Mouse (Mus musculus) midbrain, embryonic 16.5 days (tissue): ENCODE measurements at regions not wholly inside any gene's neighbourhood (a gene's known extent, or its start where the extent isn't known, plus 50 kb on each side); places are given as distances from the start of the nearest gene placed in this dataset.

ENCODE experiments used
- ATAC-seq: fragments of 200-750 bp; cut with Nextera tagmentation; 2 replicates; pipeline ENCODE4 v1.8.0; 2017; ENCODE audit warnings: moderate TSS enrichment
- H3K27ac ChIP-seq: fragments of 300-500 bp; sonication (generic); 2 replicates; pipeline ENCODE4 v1.5.1; 2014; ENCODE audit warnings: mild to moderate bottlenecking, low read length, mixed read lengths
- H3K27me3 ChIP-seq: fragments of 300-500 bp; sonication (generic); 2 replicates; pipeline ENCODE4 v1.6.1; 2014; ENCODE audit warnings: low read depth, low read length, mixed read lengths; ENCODE audit not compliant: control insufficient read depth, insufficient read depth
- H3K36me3 ChIP-seq: fragments of 300-500 bp; sonication (generic); 2 replicates; pipeline ENCODE4 v1.6.1; 2014; ENCODE audit warnings: mild to moderate bottlenecking, low read length, moderate library complexity, mixed read lengths; ENCODE audit not compliant: control insufficient read depth, insufficient read depth
- H3K4me1 ChIP-seq: fragments of 300-500 bp; sonication (generic); 2 replicates; pipeline ENCODE4 v1.6.1; 2014; ENCODE audit warnings: mild to moderate bottlenecking, low read length, mixed read lengths; ENCODE audit not compliant: control insufficient read depth, insufficient read depth
- H3K4me2 ChIP-seq: fragments of 300-500 bp; sonication (generic); 2 replicates; pipeline ENCODE4 v1.6.1; 2014; ENCODE audit warnings: mild to moderate bottlenecking, low read length, mixed read lengths
- H3K4me3 ChIP-seq: fragments of 300-500 bp; sonication (generic); 2 replicates; pipeline ENCODE4 v1.5.1; 2014; ENCODE audit warnings: low read depth, mild to moderate bottlenecking, low read length, moderate library complexity, mixed read lengths
- H3K9ac ChIP-seq: fragments of 300-500 bp; sonication (generic); 2 replicates; pipeline ENCODE4 v1.6.1; 2014; ENCODE audit warnings: low read depth, low read length, mixed read lengths
- H3K9me3 ChIP-seq: fragments of 300-500 bp; sonication (generic); replicated peaks from 2 replicates; pipeline ENCODE4 v1.6.1; 2014; ENCODE audit warnings: mild to moderate bottlenecking, low read length, mixed read lengths; ENCODE audit not compliant: control insufficient read depth, poor library complexity, severe bottlenecking
- WGBS: fragments of 180-500 bp; shearing (Covaris S2); extraction: QIAGEN DNeasy Blood & Tissue Kit; methylation state at CpG from one replicate; pipeline ENCODE4 v1.1.7; 2014; 5-methylcytosine and 5-hydroxymethylcytosine counted together

DNA sequence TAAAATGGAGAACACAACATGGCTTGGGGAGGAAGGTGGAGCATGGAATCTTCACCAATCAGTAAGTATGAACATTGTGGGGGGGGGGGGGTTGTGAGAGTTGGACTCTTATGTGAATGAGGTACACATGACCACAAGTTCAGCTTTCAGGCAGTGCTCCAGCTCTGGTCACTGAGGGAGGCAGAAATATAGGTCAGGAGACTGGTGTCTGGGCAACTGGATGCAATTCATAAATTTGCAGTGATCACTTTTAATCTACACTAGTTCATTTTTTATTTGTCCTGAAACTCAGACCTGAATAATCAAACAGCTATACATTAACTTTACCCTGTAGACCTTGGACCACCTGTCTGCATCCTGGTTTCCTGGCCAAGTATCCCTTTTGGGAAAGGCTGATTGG lies 715.4 kb upstream of the Nr3c2 start:
- no peaks in the 10 kb centered on the region for H3K36me3 ChIP-seq
- H3K4me1 ChIP-seq: no peaks in the 10 kb centered on the region
- H3K27ac ChIP-seq: no peak overlapping the region
- no peak overlapping the region for H3K4me2 ChIP-seq
- no peak overlapping the region for H3K9ac ChIP-seq
- no peak overlapping the region for H3K4me3 ChIP-seq
- ATAC-seq: no peak
- no peaks in the 10 kb centered on the region for H3K27me3 ChIP-seq
- no peaks in the 10 kb centered on the region for H3K9me3 ChIP-seq

DNA sequence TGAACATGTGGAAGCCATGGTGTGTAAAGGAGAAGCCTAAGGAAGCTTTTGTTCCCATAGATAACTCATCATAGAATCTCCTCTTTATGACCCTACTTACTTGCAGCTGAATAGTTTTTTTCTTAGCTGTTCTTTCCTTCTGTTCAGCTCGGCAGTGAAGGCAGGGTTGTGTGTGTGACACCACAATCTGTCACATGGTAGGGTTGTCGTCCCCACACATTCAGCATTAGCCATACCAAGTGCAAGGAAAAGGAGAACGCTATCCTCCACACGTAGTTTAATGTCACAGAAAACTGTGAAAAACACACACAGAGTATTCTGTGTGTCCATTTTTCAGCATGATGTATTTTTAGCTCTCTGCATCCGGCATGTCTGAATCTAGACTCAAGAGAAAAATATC lies 711.9 kb upstream of the Nr3c2 start:
- Histone ChIP-seq H3K4me1 (no peaks in the 10 kb centered on the region), H3K4me2 (no peak overlapping the region), H3K4me3 (no peak overlapping the region), H3K9ac (no peak overlapping the region), H3K9me3 (no peaks in the 10 kb centered on the region), H3K27ac (no peak overlapping the region), H3K36me3 (no peaks in the 10 kb centered on the region), H3K27me3 (no peaks in the 10 kb centered on the region)
- ATAC-seq: no peak
- WGBS: 83% methylated on average over 5 of the region's 5 CpGs

DNA sequence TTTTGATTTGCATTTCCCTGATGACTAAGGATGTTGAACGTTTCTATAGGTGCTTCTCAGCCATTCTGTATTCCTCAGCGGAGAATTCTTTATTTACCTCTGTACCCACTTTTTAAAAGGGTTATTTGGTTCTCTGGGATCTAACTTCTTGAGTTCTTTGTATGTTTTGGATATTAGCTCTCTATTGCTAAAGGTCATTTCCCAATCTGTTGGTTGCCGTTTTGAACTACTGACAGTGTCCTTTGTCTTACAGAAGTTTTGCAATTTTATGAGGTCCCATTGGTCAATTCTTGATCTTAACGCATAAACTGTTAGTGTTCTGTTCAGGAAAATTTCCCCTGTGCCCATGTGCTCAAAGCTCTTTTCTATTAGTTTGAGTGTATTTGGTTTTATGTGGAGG lies 687.4 kb upstream of the Nr3c2 start:
- Histone ChIP-seq H3K4me1 (no peaks in the 10 kb centered on the region), H3K4me2 (no peak overlapping the region), H3K27ac (no peak overlapping the region), H3K9ac (no peak overlapping the region), H3K36me3 (no peaks in the 10 kb centered on the region), H3K4me3 (no peak overlapping the region), H3K9me3 (no peaks in the 10 kb centered on the region), H3K27me3 (no peaks in the 10 kb centered on the region)
- 89% methylated on average over 4 of the region's 4 CpGs for WGBS
- no peak for ATAC-seq

DNA sequence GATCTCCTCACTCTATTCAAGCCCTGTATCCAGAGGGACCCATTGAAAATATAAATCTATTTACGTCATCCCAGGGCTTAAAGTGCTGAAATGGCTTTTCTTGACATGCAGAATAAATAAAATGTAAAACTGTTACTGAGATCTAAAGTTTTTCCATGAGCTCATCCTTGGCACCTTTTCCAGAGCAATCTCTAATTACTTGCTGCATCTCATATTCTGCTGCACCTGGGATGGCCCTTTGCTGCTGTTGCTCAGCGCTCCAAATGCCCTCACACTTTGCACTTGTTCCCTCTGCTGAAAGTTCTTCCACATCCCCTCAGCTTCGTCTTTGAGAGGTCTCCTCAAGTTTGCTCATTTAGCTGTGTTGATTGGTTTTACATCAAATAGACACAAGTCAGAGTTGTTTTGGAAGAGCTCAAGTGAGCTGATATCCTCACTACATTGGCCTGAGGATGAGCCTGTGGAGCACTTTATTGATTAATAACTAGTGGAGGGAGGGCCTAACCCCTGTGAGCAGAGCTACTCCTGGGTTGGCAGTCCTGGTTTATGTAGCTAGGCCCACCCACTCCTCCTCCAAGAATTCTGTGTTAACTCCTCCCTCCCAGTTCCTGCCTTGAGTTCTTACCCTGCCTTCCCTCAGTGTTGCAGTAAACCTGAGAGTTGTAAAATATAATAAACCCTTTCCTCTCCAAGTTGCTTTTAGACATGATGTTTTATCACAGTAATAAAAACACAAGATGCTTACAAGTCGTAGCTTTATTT lies 681.2 kb upstream of the Nr3c2 start:
- H3K27me3 ChIP-seq: no peaks in the 10 kb centered on the region
- H3K9ac ChIP-seq: no peak overlapping the region
- no peaks in the 10 kb centered on the region for H3K36me3 ChIP-seq
- no peak overlapping the region for H3K4me2 ChIP-seq
- WGBS: 79% methylated on average over 4 of the region's 4 CpGs
- H3K9me3 ChIP-seq: no peaks in the 10 kb centered on the region
- no peak overlapping the region for H3K4me3 ChIP-seq
- no peaks in the 10 kb centered on the region for H3K4me1 ChIP-seq
- H3K27ac ChIP-seq: no peak overlapping the region
- no peak for ATAC-seq

DNA sequence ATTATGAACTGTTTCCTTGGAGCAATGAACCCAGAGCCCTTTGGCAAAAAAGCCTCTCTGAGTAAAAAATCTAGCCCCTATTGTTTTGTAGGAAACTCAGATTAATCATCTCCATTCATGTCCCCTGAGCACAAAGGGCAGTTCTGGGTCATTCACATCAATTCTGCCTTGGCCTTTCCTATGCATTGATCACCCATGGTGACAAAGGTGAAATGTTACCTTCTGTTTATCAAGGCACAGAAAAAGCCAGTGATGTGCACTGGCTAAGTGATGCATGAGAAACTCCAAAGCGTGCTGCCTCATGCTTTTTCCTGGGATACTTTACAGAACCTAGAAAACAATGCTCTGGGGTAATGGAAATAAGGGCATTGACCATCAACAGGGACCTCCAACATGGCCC lies 668.4 kb upstream of the Nr3c2 start:
- H3K9ac ChIP-seq: no peak overlapping the region
- no peak overlapping the region for H3K4me2 ChIP-seq
- no peak overlapping the region for H3K27ac ChIP-seq
- H3K9me3 ChIP-seq: no peaks in the 10 kb centered on the region
- no peaks in the 10 kb centered on the region for H3K4me1 ChIP-seq
- no peak for ATAC-seq
- no peaks in the 10 kb centered on the region for H3K27me3 ChIP-seq
- no peak overlapping the region for H3K4me3 ChIP-seq
- H3K36me3 ChIP-seq: no peaks in the 10 kb centered on the region
- WGBS: 20% methylated on average over 1 of the region's 1 CpGs

DNA sequence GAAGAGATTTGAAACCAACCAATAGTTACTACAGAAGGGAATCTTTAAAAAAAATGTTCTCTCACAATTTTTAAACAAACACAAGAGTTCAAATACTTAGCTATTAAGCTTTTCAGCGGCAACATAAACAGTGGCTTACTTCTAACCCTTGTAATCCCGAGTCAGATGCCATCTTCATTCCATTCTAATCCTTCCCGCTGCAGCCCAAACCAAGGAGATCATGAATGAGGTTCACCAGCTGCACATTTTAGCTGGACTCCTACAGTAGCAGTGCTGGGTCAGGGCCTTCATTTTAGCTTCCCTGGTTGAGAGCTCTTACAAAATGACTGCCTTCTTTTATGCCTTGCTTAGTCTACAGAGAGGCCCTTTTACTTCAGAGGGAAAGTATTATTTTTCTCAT lies 650.0 kb upstream of the Nr3c2 start:
- Histone ChIP-seq H3K27me3 (no peaks in the 10 kb centered on the region), H3K27ac (no peak overlapping the region), H3K4me1 (no peaks in the 10 kb centered on the region), H3K4me2 (no peak overlapping the region), H3K9me3 (no peaks in the 10 kb centered on the region), H3K4me3 (no peak overlapping the region), H3K9ac (no peak overlapping the region), H3K36me3 (no peaks in the 10 kb centered on the region)
- 71% methylated on average over 3 of the region's 3 CpGs for WGBS
- no peak for ATAC-seq

DNA sequence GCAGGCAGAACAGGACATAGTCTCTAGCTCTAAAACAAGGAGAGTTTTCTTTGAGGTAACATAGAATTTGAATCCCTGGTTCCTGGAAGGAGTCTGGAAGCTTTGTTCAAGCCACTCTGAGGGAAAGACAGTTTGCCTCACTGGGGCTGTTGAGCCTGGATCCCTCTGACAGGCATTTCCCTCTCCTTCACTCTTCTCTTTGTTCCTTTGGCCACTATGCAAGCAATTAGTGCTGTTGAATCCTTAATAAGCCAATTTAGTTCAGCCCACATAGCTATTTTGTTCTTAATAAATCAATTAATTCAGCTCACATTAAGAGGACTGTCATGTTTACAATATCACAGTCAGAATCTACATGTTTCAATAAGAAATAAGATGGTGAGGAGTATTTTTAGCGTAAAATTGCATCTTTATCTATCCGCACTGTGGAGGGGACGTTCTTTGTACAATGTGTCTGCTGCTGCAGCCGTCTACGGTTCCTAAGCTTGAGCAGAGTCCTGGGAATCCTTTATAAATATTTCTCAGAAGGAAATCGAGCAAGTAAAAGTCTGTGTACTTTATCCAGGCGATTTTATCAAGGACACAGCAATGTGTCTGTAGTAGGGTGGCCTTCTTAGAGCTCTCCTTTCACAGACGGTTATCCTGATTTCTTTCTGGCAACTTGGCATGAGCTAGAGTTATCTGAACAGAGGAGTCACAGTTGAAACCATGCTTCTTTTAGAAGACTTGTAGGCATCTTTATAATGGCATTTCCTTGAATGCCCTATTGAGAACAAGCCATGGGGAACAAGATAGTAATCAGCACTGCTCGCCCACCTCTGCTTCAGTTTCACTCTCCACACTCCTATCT lies 646.9 kb upstream of the Nr3c2 start:
- no peak overlapping the region for H3K4me3 ChIP-seq
- no peaks in the 10 kb centered on the region for H3K4me1 ChIP-seq
- ATAC-seq: 0 out of 2 replicates have a peak, but pooled peaks have one; percentile 32
- H3K27me3 ChIP-seq: no peaks in the 10 kb centered on the region
- no peak overlapping the region for H3K9ac ChIP-seq
- no peak overlapping the region for H3K4me2 ChIP-seq
- 49% methylated on average over 9 of the region's 9 CpGs for WGBS
- no peak overlapping the region for H3K27ac ChIP-seq
- no peaks in the 10 kb centered on the region for H3K9me3 ChIP-seq
- no peaks in the 10 kb centered on the region for H3K36me3 ChIP-seq
